Mouse (Mus musculus) C2C12 (cell line): ENCODE measurements at regions not wholly inside any gene's neighbourhood (a gene's known extent, or its start where the extent isn't known, plus 50 kb on each side); places are given as distances from the start of the nearest gene placed in this dataset.

ENCODE experiments used
- CTCF ChIP-seq: IDR thresholded peaks from one replicate; pipeline ENCODE4 v1.5.1; 2011; ENCODE audit not compliant: control insufficient read depth, insufficient read depth, insufficient read length
- FOSL1 ChIP-seq: IDR thresholded peaks from one replicate; pipeline ENCODE4 v1.8.0; 2011; ENCODE audit warnings: mild to moderate bottlenecking, low read length; ENCODE audit not compliant: poor library complexity, insufficient read depth, severe bottlenecking
- MAX ChIP-seq: IDR thresholded peaks from one replicate; pipeline ENCODE4 v1.6.1; 2011; ENCODE audit warnings: mild to moderate bottlenecking, control low read depth
- MYOD1 ChIP-seq: IDR thresholded peaks from one replicate; pipeline ENCODE4 v1.6.1; 2011; ENCODE audit warnings: low read depth; ENCODE audit not compliant: control insufficient read depth, insufficient read length
- MYOG ChIP-seq: IDR thresholded peaks from one replicate; pipeline ENCODE4 v1.6.1; 2011; ENCODE audit not compliant: control insufficient read depth, insufficient read length; ENCODE audit errors: extremely low read depth
- USF1 ChIP-seq: IDR thresholded peaks from one replicate; pipeline ENCODE4 v1.6.1; 2011; ENCODE audit warnings: low read depth, mild to moderate bottlenecking, control low read depth, moderate library complexity

DNA sequence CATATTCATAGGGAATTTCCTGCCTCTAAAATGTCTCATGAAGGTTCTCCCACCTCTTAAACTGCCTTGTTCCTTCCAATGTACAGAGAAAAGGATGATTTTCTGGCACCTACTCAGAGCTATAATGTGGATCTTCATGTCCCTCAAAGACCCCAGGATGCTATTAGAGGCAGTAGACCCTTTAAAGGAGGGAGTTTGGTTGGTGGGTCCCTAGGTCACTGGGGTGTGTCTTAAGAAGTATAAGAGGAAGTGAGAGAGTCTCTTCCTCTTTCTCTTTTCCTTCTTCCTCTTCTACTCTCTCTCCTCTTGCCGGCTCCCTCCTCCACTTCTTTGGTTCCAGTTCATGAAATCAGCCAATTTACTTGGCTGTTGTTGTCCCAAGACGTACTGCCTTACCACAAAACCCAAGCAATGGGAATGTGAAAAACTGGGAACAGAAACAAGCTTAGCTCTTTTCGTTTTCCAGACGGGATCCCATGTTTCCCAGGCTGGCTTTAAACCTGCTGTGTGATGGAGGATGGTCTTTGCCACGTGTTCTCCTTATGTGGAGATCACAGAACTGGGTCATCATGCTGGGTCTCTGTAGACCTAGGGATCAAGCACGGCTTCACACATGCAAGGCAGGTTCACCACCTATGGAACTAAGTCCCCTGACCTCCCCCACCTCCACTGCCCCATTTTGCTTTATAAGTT lies 74.9 kb downstream of the Kctd12 start:
- no peak for TF ChIP-seq CTCF
- no peak for TF ChIP-seq MYOD1
- no peak for TF ChIP-seq MAX
- TF ChIP-seq USF1, result no peak
- TF ChIP-seq MYOG, result no peak
- no peak for TF ChIP-seq FOSL1
